Mouse (Mus musculus): ENCODE measurements around the gene Sema3a.

DNA sequence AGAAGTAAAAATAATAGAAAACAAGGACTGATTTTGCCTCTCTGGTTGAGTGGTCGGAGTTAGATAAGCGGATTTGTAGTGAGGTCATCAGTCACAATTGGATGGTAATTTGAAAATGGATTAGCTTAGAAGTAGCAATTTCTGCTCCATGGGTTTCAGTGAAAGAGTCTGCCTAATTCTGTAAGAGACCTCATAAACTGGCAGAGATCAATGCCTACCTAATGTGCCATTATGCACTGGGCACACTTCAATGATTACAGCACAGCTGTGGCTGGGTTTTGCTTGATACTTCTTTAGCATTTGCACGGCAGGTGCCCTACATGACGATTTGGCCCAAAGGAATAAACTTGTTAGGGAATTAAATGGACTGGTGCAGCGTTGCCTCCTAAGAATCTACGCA is 188.8 kb downstream of the Sema3a start:
- TF ChIP-seq CTCF (IDR thresholded peaks at IDR 0.05; ENCODE audit: extremely low read depth, insufficient read depth, low read length) (no peak), POLR2A (IDR thresholded peaks at IDR 0.05; ENCODE audit: extremely low read depth, insufficient read depth, low read length) (no peak)
